Mouse (Mus musculus) hindbrain, embryonic 16.5 days (tissue): ENCODE measurements around the gene Camkk1. TPM values are rescaled to one million over a fixed set of nuclear protein-coding genes. Genes with fewer than 3 reads are reported as not detected.

Experiments
- ATAC-seq: fragments of 200-750 bp; cut with Nextera tagmentation; 2 replicates; pipeline ENCODE4 v1.8.0; 2017; ENCODE audit warnings: moderate TSS enrichment, moderate library complexity
- H3K27ac ChIP-seq: fragments of 300-500 bp; sonication (generic); 2 replicates; pipeline ENCODE4 v1.5.1; 2014; ENCODE audit warnings: low read depth, mild to moderate bottlenecking, control low read depth, low read length, moderate library complexity
- H3K27me3 ChIP-seq: fragments of 300-500 bp; sonication (generic); replicated peaks from 2 replicates; pipeline ENCODE4 v1.6.1; 2014; ENCODE audit warnings: low read length; ENCODE audit not compliant: control insufficient read depth, insufficient read depth
- H3K36me3 ChIP-seq: fragments of 300-500 bp; sonication (generic); 2 replicates; pipeline ENCODE4 v1.6.1; 2014; ENCODE audit warnings: mild to moderate bottlenecking, low read length, moderate library complexity, mixed read lengths; ENCODE audit not compliant: control insufficient read depth, insufficient read depth
- H3K4me1 ChIP-seq: fragments of 300-500 bp; sonication (generic); 2 replicates; pipeline ENCODE4 v1.6.1; 2014; ENCODE audit warnings: low read depth, low read length; ENCODE audit not compliant: control insufficient read depth, insufficient read depth
- H3K4me2 ChIP-seq: fragments of 300-500 bp; sonication (generic); 2 replicates; pipeline ENCODE4 v1.6.1; 2014; ENCODE audit warnings: mild to moderate bottlenecking, low read length, control low read depth, moderate library complexity
- H3K4me3 ChIP-seq: fragments of 300-500 bp; sonication (generic); 2 replicates; pipeline ENCODE4 v1.5.1; 2014; ENCODE audit warnings: mild to moderate bottlenecking, low read length, control low read depth, moderate library complexity
- H3K9ac ChIP-seq: fragments of 300-500 bp; sonication (generic); 2 replicates; pipeline ENCODE4 v1.6.1; 2014; ENCODE audit warnings: low read depth, mild to moderate bottlenecking, control low read depth, low read length, moderate library complexity
- H3K9me3 ChIP-seq: fragments of 300-500 bp; sonication (generic); 2 replicates; pipeline ENCODE4 v1.6.1; 2014; ENCODE audit warnings: mild to moderate bottlenecking, low read length, moderate library complexity; ENCODE audit not compliant: control insufficient read depth
- WGBS: fragments of 180-500 bp; shearing (Covaris S2); extraction: QIAGEN DNeasy Blood & Tissue Kit; methylation state at CpG from one replicate; pipeline ENCODE4 v1.1.7; 2014; 5-methylcytosine and 5-hydroxymethylcytosine counted together
- polyA plus RNA-seq: library from polyadenylated mRNA; unstranded; fragments of >200 nt; fragmentation: Nextera tagmentation; extraction: Ambion mirVana; gene quantifications from 2 replicates; pipeline ENCODE4 v1.2.1, GENCODE M21; 2015

The Camkk1 gene
- polyA plus RNA-seq, 1 experiment from 2014 or later, result 35.8 TPM

- no peak overlapping the region for H3K4me3 ChIP-seq
- no peak for ATAC-seq
- WGBS, result 70% methylated on average over 6 of the region's 6 CpGs
- no peaks in the 10 kb centered on the region for H3K4me1 ChIP-seq
- H3K27ac ChIP-seq, result no peak overlapping the region
- no peaks in the 10 kb centered on the region for H3K9me3 ChIP-seq
- H3K36me3 ChIP-seq, result no peaks in the 10 kb centered on the region
- no peaks in the 10 kb centered on the region for H3K27me3 ChIP-seq
- H3K4me2 ChIP-seq, result no peak overlapping the region
- no peak overlapping the region for H3K9ac ChIP-seq
These were observed 69.1 kb downstream of the Camkk1 start for GRCm38 (mm10) chr11:73087700-73088480.

- no peaks in the 10 kb centered on the region for H3K4me1 ChIP-seq
- H3K36me3 ChIP-seq, result no peaks in the 10 kb centered on the region
- ATAC-seq, result no peak
- no peaks in the 10 kb centered on the region for H3K9me3 ChIP-seq
- WGBS, result 84% methylated on average over 4 of the region's 4 CpGs
- no peak within 1 kb of the TSS for H3K4me3 ChIP-seq
- no peaks in the 10 kb centered on the region for H3K27me3 ChIP-seq
- no peak within 1 kb of the TSS for H3K4me2 ChIP-seq
- H3K9ac ChIP-seq, result no peak within 1 kb of the TSS
- no peak within 1 kb of the TSS for H3K27ac ChIP-seq
These were observed 71.5 kb downstream of the Camkk1 start, which contains the start of gene Itgae for GRCm38 (mm10) chr11:73090283-73090682. Gene Itgae (plus strand): TSS chr11:73090583.

GRCm38 (mm10) chr11:73090826-73091225 is 72.0 kb downstream of the Camkk1 start:
- Histone ChIP-seq H3K27ac (no peak overlapping the region), H3K9me3 (no peaks in the 10 kb centered on the region), H3K9ac (no peak overlapping the region), H3K4me3 (no peak overlapping the region), H3K36me3 (no peaks in the 10 kb centered on the region), H3K4me2 (no peak overlapping the region), H3K27me3 (no peaks in the 10 kb centered on the region), H3K4me1 (no peaks in the 10 kb centered on the region)
- no peak for ATAC-seq
- WGBS, result 81% methylated on average over 2 of the region's 2 CpGs

Other genes with a start within 250 kb of the Camkk1 start
- gene Cyb5d2, start 222.9 kb upstream of the Camkk1 start, polyA plus RNA-seq, result 10.2 and 11.3 TPM in 2 replicates
- gene Zzef1, start 222.8 kb upstream of the Camkk1 start, polyA plus RNA-seq, result 12.2 and 13.1 TPM in 2 replicates
- 1.8 and 2.3 TPM in 2 replicates for gene Atp2a3, start 57.8 kb upstream of the Camkk1 start, polyA plus RNA-seq
- gene P2rx1, start 19.9 kb upstream of the Camkk1 start, polyA plus RNA-seq, result 0.31 and 0.45 TPM in 2 replicates
- 8.3 and 9.2 TPM in 2 replicates for gene Ncbp3, start 28.8 kb downstream of the Camkk1 start, polyA plus RNA-seq
- 0.19 and 0.33 TPM in 2 replicates for gene Itgae, start 71.6 kb downstream of the Camkk1 start, polyA plus RNA-seq
- 2.5 and 3.3 TPM in 2 replicates for gene Haspin, start 119.3 kb downstream of the Camkk1 start, polyA plus RNA-seq
- 0.39 and 0.60 TPM in 2 replicates for gene P2rx5, start 141.4 kb downstream of the Camkk1 start, polyA plus RNA-seq
- 141 and 145 TPM in 2 replicates for gene Emc6, start 158.0 kb downstream of the Camkk1 start, polyA plus RNA-seq
- 120 and 129 TPM in 2 replicates for gene Tax1bp3, start 158.1 kb downstream of the Camkk1 start, polyA plus RNA-seq
- gene Ctns, start 180.0 kb downstream of the Camkk1 start, polyA plus RNA-seq, result 17.4 and 21.5 TPM in 2 replicates
- 2.5 and 3.0 TPM in 2 replicates for gene Shpk, start 180.5 kb downstream of the Camkk1 start, polyA plus RNA-seq
- 0.31 and 0.40 TPM in 2 replicates for gene Trpv1, start 215.3 kb downstream of the Camkk1 start, polyA plus RNA-seq
- gene Trpv3, start 248.4 kb downstream of the Camkk1 start, polyA plus RNA-seq, result 0.34 TPM in 2 replicates